Mouse (Mus musculus) embryonic facial prominence, embryonic 11.5 days (tissue): ENCODE results near the gene Pik3ca. TPM values are rescaled to one million over a fixed set of nuclear protein-coding genes. Genes with fewer than 3 reads are reported as not detected.

Experiments
- ATAC-seq: fragments of 200-750 bp; cut with Nextera tagmentation; replicated peaks from 2 replicates; pipeline ENCODE4 v1.8.0; 2017; ENCODE audit warnings: low read depth; ENCODE audit not compliant: insufficient number of reproducible peaks, low FRiP score, low TSS enrichment
- DNase-seq: peaks from one replicate; pipeline ENCODE4 v3.0.0-alpha.2; 2015; ENCODE audit warnings: low spot score
- H3K27ac ChIP-seq: fragments of 300-500 bp; sonication (generic); replicated peaks from 2 replicates; pipeline ENCODE4 v1.5.1; 2014; ENCODE audit warnings: mild to moderate bottlenecking, low read depth, low read length, control low read depth
- H3K27me3 ChIP-seq: fragments of 300-500 bp; sonication (generic); 2 replicates; pipeline ENCODE4 v1.6.1; 2014; ENCODE audit warnings: mild to moderate bottlenecking, low read length, moderate library complexity, mixed read lengths; ENCODE audit not compliant: control insufficient read depth, insufficient read depth
- H3K36me3 ChIP-seq: fragments of 300-500 bp; sonication (generic); replicated peaks from 2 replicates; pipeline ENCODE4 v1.6.1; 2014; ENCODE audit warnings: low read depth, mild to moderate bottlenecking, low read length, moderate library complexity, mixed read lengths; ENCODE audit not compliant: control insufficient read depth, insufficient read depth
- H3K4me1 ChIP-seq: fragments of 300-500 bp; sonication (generic); 2 replicates; pipeline ENCODE4 v1.6.1; 2014; ENCODE audit warnings: low read length, mixed read lengths; ENCODE audit not compliant: control insufficient read depth, insufficient read depth
- H3K4me2 ChIP-seq: fragments of 300-500 bp; sonication (generic); 2 replicates; pipeline ENCODE4 v1.6.1; 2014; ENCODE audit warnings: low read depth, mild to moderate bottlenecking, control low read depth, low read length, moderate library complexity
- H3K4me3 ChIP-seq: fragments of 300-500 bp; sonication (generic); 2 replicates; pipeline ENCODE4 v1.5.1; 2014; ENCODE audit warnings: low read depth, low read length, control low read depth
- H3K9ac ChIP-seq: fragments of 300-500 bp; sonication (generic); replicated peaks from 2 replicates; pipeline ENCODE4 v1.6.1; 2014; ENCODE audit warnings: mild to moderate bottlenecking, control low read depth, low read length
- H3K9me3 ChIP-seq: fragments of 300-500 bp; sonication (generic); replicated peaks from 2 replicates; pipeline ENCODE4 v1.6.1; 2016; ENCODE audit warnings: mild to moderate bottlenecking, low read length, inconsistent platforms, mixed read lengths; ENCODE audit not compliant: control insufficient read depth
- WGBS: fragments of 180-500 bp; shearing (Covaris S2); extraction: QIAGEN DNeasy Blood & Tissue Kit; methylation state at CpG from one replicate; pipeline ENCODE4 v1.1.7; 2014; 5-methylcytosine and 5-hydroxymethylcytosine counted together
- polyA plus RNA-seq: library from polyadenylated mRNA; unstranded; fragments of >200 nt; fragmentation: Nextera tagmentation; extraction: Ambion mirVana; gene quantifications from 2 replicates; pipeline ENCODE4 v1.2.1, GENCODE M21; 2014

Pik3ca gene
- polyA plus RNA-seq, 1 experiment from 2014 or later, result 23.3 TPM

GRCm38 (mm10) chr3:32467321-32467720, 69.8 kb downstream of the Pik3ca start:
- 89% methylated on average over 4 of the region's 4 CpGs for WGBS

DNA sequence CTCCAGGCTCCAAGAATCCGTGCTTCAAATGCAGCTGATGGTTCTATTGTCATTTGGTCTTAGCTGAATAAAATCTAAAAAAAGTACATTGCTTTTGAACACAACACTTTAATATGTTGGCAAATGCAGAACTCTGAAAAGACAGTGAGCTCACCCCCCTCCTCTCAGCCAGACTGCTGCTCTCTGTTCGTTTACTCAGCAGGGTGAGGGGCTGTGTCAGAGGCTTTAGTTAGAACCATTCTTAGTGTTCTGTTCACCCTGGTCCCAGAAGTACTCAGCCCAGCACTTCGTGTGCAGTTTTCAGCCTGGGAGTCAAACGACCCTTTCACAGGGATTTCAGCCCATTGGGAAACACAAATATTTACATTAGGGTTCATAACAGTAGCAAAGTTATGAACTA, 70.9 kb downstream of the Pik3ca start:
- Histone ChIP-seq H3K4me3 (no peak overlapping the region), H3K27ac (no peak overlapping the region), H3K27me3 (no peaks in the 10 kb centered on the region), H3K4me2 (no peak overlapping the region), H3K9ac (no peak overlapping the region), H3K36me3 (no peaks in the 10 kb centered on the region; the same call in 1 of the 2 replicates), H3K4me1 (no peaks in the 10 kb centered on the region), H3K9me3 (no peaks in the 10 kb centered on the region)
- DNase-seq (no peak), ATAC-seq (no peak)
- WGBS, result 78% methylated on average over 4 of the region's 4 CpGs

More at GRCm38 (mm10) chr3:32467321-32467720, 69.8 kb downstream of the Pik3ca start:
- ATAC-seq (no peak), DNase-seq (no peak)
- Histone ChIP-seq H3K9ac (no peak overlapping the region), H3K9me3 (no peaks in the 10 kb centered on the region), H3K27ac (no peak overlapping the region), H3K4me2 (no peak overlapping the region), H3K4me3 (no peak overlapping the region), H3K36me3 (no peaks in the 10 kb centered on the region; the same call in 1 of the 2 replicates), H3K4me1 (no peaks in the 10 kb centered on the region), H3K27me3 (no peaks in the 10 kb centered on the region)

DNA sequence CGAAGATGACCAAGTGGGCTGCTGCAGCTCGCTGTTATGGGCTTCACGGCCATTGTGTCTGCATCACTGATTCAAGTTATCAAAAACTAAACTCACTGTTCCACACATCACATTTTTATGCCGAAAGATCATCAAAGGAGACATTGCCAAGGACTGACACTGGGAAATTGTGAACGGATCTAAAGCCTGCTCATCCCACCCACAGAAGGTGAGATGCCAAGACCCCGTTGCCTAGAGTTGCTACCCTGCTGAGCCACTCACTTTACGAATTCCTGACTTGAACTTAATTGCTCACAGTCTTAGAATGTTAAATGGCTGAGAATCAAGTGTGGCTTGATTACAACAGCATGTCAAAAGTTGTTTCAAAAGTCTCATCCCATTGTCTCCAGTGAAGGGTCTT, 73.0 kb downstream of the Pik3ca start:
- H3K4me1 ChIP-seq, result no peaks in the 10 kb centered on the region
- no peak overlapping the region for H3K9ac ChIP-seq
- no peaks in the 10 kb centered on the region for H3K9me3 ChIP-seq
- no peak overlapping the region for H3K27ac ChIP-seq
- H3K36me3 ChIP-seq, result no peaks in the 10 kb centered on the region
- H3K4me3 ChIP-seq, result no peak overlapping the region
- WGBS, result 76% methylated on average over 7 of the region's 7 CpGs
- H3K27me3 ChIP-seq, result no peaks in the 10 kb centered on the region
- ATAC-seq (no peak), DNase-seq (no peak)
- H3K4me2 ChIP-seq, result no peak overlapping the region

DNA sequence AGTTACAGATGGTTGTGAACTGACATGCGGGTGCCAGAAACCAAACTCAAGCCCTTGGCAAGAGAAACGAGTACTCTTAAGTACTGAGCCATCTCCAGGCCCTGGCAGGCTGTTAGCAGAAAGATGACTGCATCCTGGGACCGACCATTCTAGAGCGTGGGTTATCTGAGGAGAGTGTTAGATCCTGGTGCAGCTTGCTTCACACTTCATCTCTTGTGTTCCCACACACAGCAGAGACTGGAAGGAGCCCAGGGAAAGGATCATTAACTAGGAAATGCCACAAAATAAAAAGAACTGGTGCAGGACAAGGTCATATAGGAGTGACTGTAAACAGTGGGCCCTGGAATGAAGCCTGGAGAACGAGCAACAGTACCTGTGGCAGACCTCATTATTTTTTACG, 73.6 kb downstream of the Pik3ca start:
- Histone ChIP-seq H3K4me3 (no peak overlapping the region), H3K27ac (no peak overlapping the region), H3K27me3 (no peaks in the 10 kb centered on the region), H3K4me1 (no peaks in the 10 kb centered on the region), H3K9ac (no peak overlapping the region), H3K36me3 (no peaks in the 10 kb centered on the region), H3K9me3 (no peaks in the 10 kb centered on the region), H3K4me2 (no peak overlapping the region)
- 86% methylated on average over 6 of the region's 6 CpGs for whole genome bisulfite sequencing
- ATAC-seq, result no peak
- no peak for DNase-seq

DNA sequence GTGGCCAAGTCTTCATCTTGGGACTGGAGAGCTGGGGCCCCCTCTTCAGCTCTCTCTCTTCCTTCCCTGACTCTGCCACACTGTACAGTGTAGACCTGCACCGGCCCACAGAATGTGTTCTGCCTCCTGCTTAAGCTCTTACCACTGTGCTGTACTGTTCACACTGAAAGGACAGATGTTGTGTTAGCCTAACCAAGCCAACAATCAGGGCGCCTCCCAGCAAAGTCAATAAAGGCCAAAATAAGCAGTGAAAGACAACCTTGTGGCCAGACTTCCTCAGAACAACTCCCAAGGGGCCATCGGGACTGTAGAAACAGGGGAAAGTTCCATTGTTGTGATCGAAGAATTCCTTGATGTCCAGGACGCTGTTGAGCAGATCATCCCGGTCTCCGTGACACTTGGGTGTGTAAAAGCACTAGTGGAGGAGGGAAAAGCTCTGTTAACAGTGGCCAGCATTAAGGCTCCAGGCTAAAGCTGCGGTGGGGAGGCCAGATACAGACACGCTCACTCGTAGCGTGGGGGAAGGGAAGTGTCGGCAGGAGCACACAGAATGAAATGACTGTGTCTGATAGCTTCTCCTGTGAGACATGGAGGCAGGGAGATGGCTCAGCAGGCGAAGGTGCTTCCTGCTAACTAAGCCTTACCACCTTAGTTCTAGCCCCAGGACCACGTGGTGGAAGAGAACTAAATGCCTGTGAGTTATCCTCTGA, 74.9 kb downstream of the Pik3ca start:
- Histone ChIP-seq H3K9ac (no peak overlapping the region), H3K27me3 (no peaks in the 10 kb centered on the region), H3K9me3 (no peaks in the 10 kb centered on the region), H3K4me3 (no peak overlapping the region), H3K27ac (no peak overlapping the region), H3K4me1 (no peaks in the 10 kb centered on the region), H3K4me2 (no peak overlapping the region), H3K36me3 (no peaks in the 10 kb centered on the region)
- DNase-seq (no peak), ATAC-seq (no peak)
- 66% methylated on average over 14 of the region's 14 CpGs for WGBS

DNA sequence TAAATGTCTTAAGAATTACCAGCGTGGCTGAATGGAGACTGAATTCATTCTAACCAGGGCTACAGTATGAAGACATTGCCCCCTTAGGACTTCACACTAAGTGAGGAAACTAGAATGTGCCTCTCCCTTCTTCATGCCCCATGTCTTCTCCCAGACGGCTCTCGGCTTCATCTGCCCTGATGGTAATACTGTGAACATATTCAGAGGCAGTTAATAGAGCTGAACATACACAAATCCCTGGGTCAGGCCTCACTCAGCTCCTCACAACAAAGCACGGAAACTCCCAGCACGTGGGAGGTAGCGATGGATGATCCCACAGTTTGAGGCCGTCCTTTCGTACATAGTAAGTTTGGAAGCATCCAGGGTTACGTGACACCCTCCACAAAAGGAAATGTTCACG, 75.7 kb downstream of the Pik3ca start:
- no peak overlapping the region for H3K4me2 ChIP-seq
- no peak overlapping the region for H3K27ac ChIP-seq
- DNase-seq, result no peak
- H3K4me1 ChIP-seq, result no peaks in the 10 kb centered on the region
- H3K9me3 ChIP-seq, result no peaks in the 10 kb centered on the region
- WGBS, result 87% methylated on average over 10 of the region's 10 CpGs
- no peak overlapping the region for H3K9ac ChIP-seq
- H3K27me3 ChIP-seq, result no peaks in the 10 kb centered on the region
- H3K36me3 ChIP-seq, result no peaks in the 10 kb centered on the region
- no peak for ATAC-seq
- no peak overlapping the region for H3K4me3 ChIP-seq

DNA sequence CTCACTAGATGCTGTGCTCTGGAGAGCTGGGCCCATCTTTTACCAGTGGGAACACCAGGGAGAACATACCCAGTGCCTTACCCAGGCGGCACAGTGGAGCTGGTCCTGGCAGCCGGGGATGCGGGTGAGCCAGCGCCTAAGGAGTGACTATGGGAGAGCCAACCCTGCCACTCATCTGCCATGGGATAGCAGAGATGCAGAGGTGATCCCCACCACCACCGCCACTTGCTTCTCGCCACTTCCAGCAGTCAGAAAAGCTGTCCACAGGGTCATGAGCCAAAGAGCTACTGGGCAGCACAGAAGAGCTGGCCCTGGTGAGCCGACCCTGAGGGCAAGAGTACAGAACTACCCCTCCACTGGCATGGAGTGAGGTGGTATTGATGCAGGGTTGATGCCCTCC, 82.5 kb downstream of the Pik3ca start:
- Histone ChIP-seq H3K4me2 (no peak overlapping the region), H3K27ac (no peak overlapping the region), H3K9ac (no peak overlapping the region), H3K36me3 (no peaks in the 10 kb centered on the region), H3K27me3 (no peaks in the 10 kb centered on the region), H3K4me3 (no peak overlapping the region), H3K9me3 (no peaks in the 10 kb centered on the region), H3K4me1 (no peaks in the 10 kb centered on the region)
- ATAC-seq, result no peak
- WGBS, result 96% methylated on average over 7 of the region's 7 CpGs
- DNase-seq, result no peak

DNA sequence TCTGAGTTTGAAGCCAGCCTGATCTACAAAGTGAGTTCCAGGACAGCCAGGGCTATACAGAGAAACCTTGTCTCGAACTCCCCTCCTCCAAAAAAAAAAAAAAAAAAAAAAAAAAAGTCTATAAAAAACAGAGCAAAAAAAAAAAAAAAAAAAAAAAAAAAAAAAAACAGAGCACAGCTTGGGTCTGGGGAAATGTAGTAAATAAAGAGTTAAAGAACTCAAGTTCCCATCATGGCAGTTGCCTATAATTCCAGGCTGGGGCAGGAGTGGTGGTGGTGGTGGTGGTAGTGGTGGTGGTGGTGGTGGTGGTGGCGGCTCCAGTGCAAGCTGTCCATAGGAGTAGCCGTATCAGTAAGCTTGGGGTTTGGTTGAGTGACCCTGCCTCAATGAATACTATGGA, 85.6 kb downstream of the Pik3ca start:
- no peak overlapping the region for H3K4me3 ChIP-seq
- H3K27ac ChIP-seq, result no peak overlapping the region
- H3K4me1 ChIP-seq, result no peaks in the 10 kb centered on the region
- no peak overlapping the region for H3K9ac ChIP-seq
- 86% methylated on average over 3 of the region's 3 CpGs for WGBS
- ATAC-seq (no peak), DNase-seq (no peak)
- no peaks in the 10 kb centered on the region for H3K9me3 ChIP-seq
- no peaks in the 10 kb centered on the region for H3K36me3 ChIP-seq
- no peaks in the 10 kb centered on the region for H3K27me3 ChIP-seq
- no peak overlapping the region for H3K4me2 ChIP-seq
